Mouse (Mus musculus): ENCODE results near the gene Zfp64.

The Zfp64 gene

GRCm38 (mm10) chr2:168948506-168948905, 6.9 kb downstream of the Zfp64 start:
- no peak for DNase-seq (ENCODE audit: low spot score)

GRCm38 (mm10) chr2:168947663-168948062, 7.7 kb downstream of the Zfp64 start:
- DNase-seq (ENCODE audit: low spot score) = no peak

GRCm38 (mm10) chr2:168944011-168944410, 11.4 kb downstream of the Zfp64 start:
- no peak for DNase-seq (ENCODE audit: low spot score)

GRCm38 (mm10) chr2:168939941-168940340, 15.4 kb downstream of the Zfp64 start:
- no peak for DNase-seq (ENCODE audit: low spot score)

GRCm38 (mm10) chr2:168939261-168939933, 16.0 kb downstream of the Zfp64 start:
- no peak for DNase-seq (ENCODE audit: low spot score)

- DNase-seq (ENCODE audit: low spot score) = peak; percentile 22
Observed at GRCm38 (mm10) chr2:168936896-168937295, 18.5 kb downstream of the Zfp64 start.

- DNase-seq (ENCODE audit: low spot score) = no peak
Observed at GRCm38 (mm10) chr2:168935165-168935564, 20.2 kb downstream of the Zfp64 start.

- no peak for DNase-seq (ENCODE audit: low spot score)
Observed at GRCm38 (mm10) chr2:168931686-168932085, 23.7 kb downstream of the Zfp64 start.

- peak; percentile 82 for DNase-seq (ENCODE audit: low spot score)
Observed at GRCm38 (mm10) chr2:168929691-168930090, 25.7 kb downstream of the Zfp64 start.

- no peak for DNase-seq (ENCODE audit: low spot score)
Observed at GRCm38 (mm10) chr2:168927401-168927800, 28.0 kb downstream of the Zfp64 start.

- no peak for DNase-seq (ENCODE audit: low spot score)
Observed at GRCm38 (mm10) chr2:168926257-168926810, 29.1 kb downstream of the Zfp64 start.

GRCm38 (mm10) chr2:168923706-168924105, 31.7 kb downstream of the Zfp64 start:
- peak; percentile 84 for DNase-seq (ENCODE audit: low spot score)

- DNase-seq (ENCODE audit: low spot score) = no peak
Observed at GRCm38 (mm10) chr2:168922466-168922865, 32.9 kb downstream of the Zfp64 start.

GRCm38 (mm10) chr2:168920007-168920406, 35.4 kb downstream of the Zfp64 start:
- DNase-seq (ENCODE audit: low spot score) = no peak

GRCm38 (mm10) chr2:168912901-168913721, 42.3 kb downstream of the Zfp64 start:
- peak; percentile 36 for DNase-seq (ENCODE audit: low spot score)

GRCm38 (mm10) chr2:168912051-168912891, 43.1 kb downstream of the Zfp64 start:
- DNase-seq (ENCODE audit: low spot score) = peak; percentile 30

GRCm38 (mm10) chr2:168911527-168911926, 43.9 kb downstream of the Zfp64 start:
- peak; percentile 49 for DNase-seq (ENCODE audit: low spot score)

GRCm38 (mm10) chr2:168906022-168906421, 49.4 kb downstream of the Zfp64 start:
- peak; percentile 44 for DNase-seq (ENCODE audit: low spot score)

- DNase-seq (ENCODE audit: low spot score) = no peak
Observed at GRCm38 (mm10) chr2:168904846-168905245, 50.5 kb downstream of the Zfp64 start.

GRCm38 (mm10) chr2:168904188-168904587, 51.2 kb downstream of the Zfp64 start:
- peak; percentile 89 for DNase-seq (ENCODE audit: low spot score)

GRCm38 (mm10) chr2:168902634-168903033, 52.8 kb downstream of the Zfp64 start:
- peak; percentile 52 for DNase-seq (ENCODE audit: low spot score)

GRCm38 (mm10) chr2:168897906-168898305, 57.5 kb downstream of the Zfp64 start:
- no peak for DNase-seq (ENCODE audit: low spot score)

Data from embryo, embryonic 10 days (tissue).